Mouse (Mus musculus) kidney, embryonic 16.5 days (tissue): ENCODE measurements at regions not wholly inside any gene's neighbourhood (a gene's known extent, or its start where the extent isn't known, plus 50 kb on each side); places are given as distances from the start of the nearest gene placed in this dataset.

Experiments
- ATAC-seq: fragments of 200-750 bp; cut with Nextera tagmentation; 2 replicates; pipeline ENCODE4 v1.8.0; 2017; ENCODE audit warnings: moderate TSS enrichment; ENCODE audit not compliant: low FRiP score, low TSS enrichment
- H3K27ac ChIP-seq: fragments of 300-500 bp; sonication (generic); 2 replicates; pipeline ENCODE4 v1.5.1; 2014; ENCODE audit warnings: low read length
- H3K27me3 ChIP-seq: fragments of 300-500 bp; sonication (generic); 2 replicates; pipeline ENCODE4 v1.6.1; 2014; ENCODE audit warnings: low read length, control low read depth, mixed read lengths; ENCODE audit not compliant: insufficient read depth
- H3K36me3 ChIP-seq: fragments of 300-500 bp; sonication (generic); 2 replicates; pipeline ENCODE4 v1.6.1; 2014; ENCODE audit warnings: low read length, control low read depth, mixed read lengths; ENCODE audit not compliant: insufficient read depth
- H3K4me1 ChIP-seq: fragments of 300-500 bp; sonication (generic); 2 replicates; pipeline ENCODE4 v1.6.1; 2014; ENCODE audit warnings: low read length, control low read depth, mixed read lengths; ENCODE audit not compliant: insufficient read depth
- H3K4me2 ChIP-seq: fragments of 300-500 bp; sonication (generic); replicated peaks from 2 replicates; pipeline ENCODE4 v1.6.1; 2014; ENCODE audit warnings: low read depth, low read length
- H3K4me3 ChIP-seq: fragments of 300-500 bp; sonication (generic); 2 replicates; pipeline ENCODE4 v1.5.1; 2014; ENCODE audit warnings: mild to moderate bottlenecking, low read length
- H3K9ac ChIP-seq: fragments of 300-500 bp; sonication (generic); replicated peaks from 2 replicates; pipeline ENCODE4 v1.6.1; 2014; ENCODE audit warnings: low read length
- H3K9me3 ChIP-seq: fragments of 300-500 bp; sonication (generic); 2 replicates; pipeline ENCODE4 v1.6.1; 2016; ENCODE audit warnings: low read length, control low read depth
- WGBS: fragments of 180-500 bp; shearing (Covaris S2); extraction: QIAGEN DNeasy Blood & Tissue Kit; methylation state at CpG from one replicate; pipeline ENCODE4 v1.1.7; 2014; 5-methylcytosine and 5-hydroxymethylcytosine counted together

DNA sequence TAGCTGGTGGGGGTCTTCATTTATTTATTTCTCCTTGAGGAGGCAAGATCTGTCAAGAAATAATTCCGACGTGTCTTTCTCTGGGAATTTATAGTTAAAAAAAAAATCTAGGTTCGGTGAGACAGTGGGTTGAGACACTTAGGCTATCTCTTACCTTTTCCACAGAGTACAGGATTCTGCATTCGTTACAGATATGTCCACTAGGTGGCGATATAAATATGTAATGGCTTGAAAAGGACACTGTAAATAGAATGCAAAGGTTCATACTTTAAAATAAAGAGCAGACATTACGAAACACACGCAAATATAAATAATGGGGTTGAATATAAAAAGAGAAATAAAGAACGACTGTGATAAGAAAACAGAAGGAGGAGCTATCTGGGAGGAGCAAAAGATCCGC is 517.5 kb downstream of the Cps1 start:
- Histone ChIP-seq H3K27me3 (no peaks in the 10 kb centered on the region), H3K4me3 (no peak overlapping the region), H3K4me2 (no peak overlapping the region), H3K4me1 (no peaks in the 10 kb centered on the region), H3K36me3 (no peaks in the 10 kb centered on the region), H3K9ac (no peak overlapping the region), H3K27ac (no peak overlapping the region), H3K9me3 (no peaks in the 10 kb centered on the region)
- 13% methylated on average over 9 of the region's 9 CpGs for WGBS
- peak; percentile 80; the same call in 1 of the 2 replicates for ATAC-seq

DNA sequence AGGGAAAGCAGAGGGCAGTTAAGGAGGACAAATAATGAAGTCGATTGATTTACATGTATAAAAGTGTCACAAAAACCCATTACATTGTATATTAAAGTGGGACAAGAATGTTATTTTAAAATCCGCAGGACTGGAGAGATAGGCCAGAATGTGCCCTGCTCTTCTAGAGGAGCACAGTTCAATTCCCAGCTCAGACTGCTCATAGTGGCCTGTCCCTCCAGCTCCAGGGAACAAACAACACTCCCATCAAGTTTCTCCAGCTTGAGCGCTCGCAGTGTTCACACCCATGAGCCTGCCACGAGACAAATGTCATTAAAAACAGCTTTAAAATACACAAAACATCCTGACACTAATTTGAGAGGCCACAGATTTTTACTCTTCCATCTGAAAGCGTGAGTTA is 517.9 kb downstream of the Cps1 start:
- WGBS, result 27% methylated on average over 6 of the region's 6 CpGs
- ATAC-seq, result peak; percentile 61; the same call in 1 of the 2 replicates

DNA sequence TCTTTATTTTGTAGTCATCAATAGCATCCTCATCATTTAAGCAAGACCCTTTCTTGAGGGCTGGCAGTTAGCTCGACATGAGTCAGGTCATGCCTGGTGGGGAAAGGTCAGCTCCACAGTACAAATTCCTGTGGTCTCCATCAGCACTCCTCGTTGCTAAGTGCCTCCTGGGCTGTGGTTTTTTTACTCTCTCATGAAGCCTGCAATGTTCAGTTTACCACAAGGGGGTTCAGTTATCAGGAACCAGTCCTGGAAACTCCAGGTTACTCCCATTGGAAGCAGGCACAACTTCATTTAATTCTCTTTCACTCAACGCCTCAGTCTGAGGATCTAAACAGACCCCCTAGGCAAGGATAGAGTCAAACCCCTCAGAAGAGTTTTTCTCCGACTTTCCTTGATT is 520.8 kb downstream of the Cps1 start:
- Histone ChIP-seq H3K9ac (no peak overlapping the region), H3K9me3 (no peaks in the 10 kb centered on the region), H3K27ac (no peak overlapping the region), H3K4me3 (no peak overlapping the region), H3K27me3 (no peaks in the 10 kb centered on the region), H3K4me1 (no peaks in the 10 kb centered on the region), H3K36me3 (no peaks in the 10 kb centered on the region), H3K4me2 (no peak overlapping the region)
- ATAC-seq, result no peak
- WGBS, result 61% methylated on average over 4 of the region's 4 CpGs

More for the DNA sequence above, 517.9 kb downstream of the Cps1 start:
- no peaks in the 10 kb centered on the region for H3K36me3 ChIP-seq
- no peaks in the 10 kb centered on the region for H3K27me3 ChIP-seq
- no peak overlapping the region for H3K4me2 ChIP-seq
- H3K4me3 ChIP-seq, result no peak overlapping the region
- no peaks in the 10 kb centered on the region for H3K9me3 ChIP-seq
- H3K27ac ChIP-seq, result no peak overlapping the region
- H3K4me1 ChIP-seq, result no peaks in the 10 kb centered on the region
- no peak overlapping the region for H3K9ac ChIP-seq
